In genomic region chr13:108812956-108813355, GRCm38 (mm10) we compare ENCODE assay signal across 9 mouse cellular contexts.
DNase-seq lines count a peak whose midpoint lies in the region; ATAC-seq and TF ChIP-seq lines count a peak whose summit lies in the region.
"Had no signal": no experiment of that assay in that cellular context is flagged by ENCODE, and none has a peak within 500 bp of the region (broad histone marks: within the 10 kb centered on the region; RNA-seq: fewer than 3 reads in every experiment).

No protein-coding gene starts in this region.

- H3K79me2 ChIP-seq in MEL (ENCODE audit: control insufficient read depth, insufficient read depth, low read length, poor library complexity): no peaks in the 10 kb centered on the region

- no peaks in the 10 kb centered on the region for H3K36me3 ChIP-seq in hindbrain, embryonic 14.5 days (replicated peaks; ENCODE audit: control insufficient read depth, insufficient read depth)
- no peaks in the 10 kb centered on the region for H3K36me3 ChIP-seq in hindbrain, embryonic 13.5 days
- no peaks in the 10 kb centered on the region for H3K36me3 ChIP-seq in MEL (ENCODE audit: control insufficient read depth in 1 of 2, insufficient read depth in 2 of 2, low read length in 2 of 2)
- H3K36me3 ChIP-seq: embryonic facial prominence, embryonic 12.5 days had no signal

- no peak for TF ChIP-seq EP300 in MEL (IDR thresholded peaks at IDR 0.05; ENCODE audit: low read depth in 1 of 2, low read length in 2 of 2)

- H3K27ac ChIP-seq in hindbrain, embryonic 14.5 days: no peak overlapping the region
- H3K27ac ChIP-seq in hindbrain, embryonic 13.5 days: no peak overlapping the region
- no peak overlapping the region for H3K27ac ChIP-seq in MEL (ENCODE audit: control insufficient read depth, low read depth, low read length)
- H3K27ac ChIP-seq: embryonic facial prominence, embryonic 12.5 days had no signal

- TF ChIP-seq CTCF in MEL (IDR thresholded peaks at IDR 0.05 in 2 of 3, conservative IDR thresholded peaks at IDR 0.05 in 1 of 3; ENCODE audit: control insufficient read depth in 1 of 3, insufficient read depth in 1 of 3, low read depth in 2 of 3, low read length in 3 of 3, poor library complexity in 1 of 3, severe bottlenecking in 1 of 3): peak in 2 of 3 experiments; percentile 8 to 30; a peak in 2 of 6 replicates

- H3K27me3 ChIP-seq in hindbrain, embryonic 14.5 days (ENCODE audit: control insufficient read depth, insufficient read depth, low read length): no peaks in the 10 kb centered on the region
- H3K27me3 ChIP-seq in hindbrain, embryonic 13.5 days: no peaks in the 10 kb centered on the region
- peaks cover 0 to 6% of the 10 kb centered on the region in 2 experiments; a peak in 2 of 4 replicates for H3K27me3 ChIP-seq in MEL (ENCODE audit: control insufficient read depth in 1 of 2, insufficient read depth in 2 of 2, low read length in 2 of 2)
- H3K27me3 ChIP-seq: embryonic facial prominence, embryonic 12.5 days had no signal

- no peak overlapping the region for H3K4me3 ChIP-seq in hindbrain, embryonic 14.5 days (replicated peaks; ENCODE audit: low read length)
- no peak overlapping the region for H3K4me3 ChIP-seq in hindbrain, embryonic 13.5 days
- H3K4me3 ChIP-seq in MEL (ENCODE audit: control insufficient read depth in 1 of 2, insufficient read depth in 1 of 2, low read depth in 2 of 2, low read length in 2 of 2): no peak overlapping the region
- H3K4me3 ChIP-seq: embryonic facial prominence, embryonic 12.5 days had no signal

- intact Hi-C loops in left cerebral cortex, postnatal 14 days (cut with DNase I): loop anchor here (10.0 kb wide), 1 partner anchor 392 kb away; no protein-coding TSS in a partner anchor

- no peak overlapping the region for H3K4me2 ChIP-seq in hindbrain, embryonic 14.5 days (replicated peaks)
- H3K4me2 ChIP-seq in hindbrain, embryonic 13.5 days: no peak overlapping the region
- H3K4me2 ChIP-seq: embryonic facial prominence, embryonic 12.5 days had no signal

- H3K9ac ChIP-seq in hindbrain, embryonic 14.5 days: no peak overlapping the region
- no peak overlapping the region for H3K9ac ChIP-seq in hindbrain, embryonic 13.5 days
- no peak overlapping the region for H3K9ac ChIP-seq in MEL (ENCODE audit: control insufficient read depth, low read depth, low read length, poor library complexity, severe bottlenecking)
- H3K9ac ChIP-seq: embryonic facial prominence, embryonic 12.5 days had no signal

- ATAC-seq in hindbrain, embryonic 14.5 days (ENCODE audit: low FRiP score): 0 out of 2 replicates have a peak, but pooled peaks have one; percentile 17
- no peak for ATAC-seq in hindbrain, embryonic 13.5 days (ENCODE audit: low FRiP score)
- peak; percentile 34; the same call in 1 of the 2 replicates for ATAC-seq in frontal cortex, adult (ENCODE audit: low TSS enrichment)

- no peak for TF ChIP-seq POLR2A in MEL (IDR thresholded peaks at IDR 0.05; ENCODE audit: control insufficient read depth in 1 of 2, insufficient read depth in 1 of 2, low read depth in 1 of 2, low read length in 2 of 2, poor library complexity in 1 of 2)

- H3K9me3 ChIP-seq in hindbrain, embryonic 14.5 days (ENCODE audit: control insufficient read depth, low read length): no peaks in the 10 kb centered on the region
- H3K9me3 ChIP-seq in hindbrain, embryonic 13.5 days: no peaks in the 10 kb centered on the region
- H3K9me3 ChIP-seq in MEL (replicated peaks; ENCODE audit: insufficient read depth, low read length): no peaks in the 10 kb centered on the region
- H3K9me3 ChIP-seq: embryonic facial prominence, embryonic 12.5 days had no signal

- WGBS in hindbrain, embryonic 14.5 days: 60% methylated on average over 3 of the region's 3 CpGs
- 64% methylated on average over 3 of the region's 3 CpGs for WGBS in hindbrain, embryonic 13.5 days

- DNase-seq in hindbrain, embryonic 14.5 days (ENCODE audit: low spot score): peak; percentile 55
- DNase-seq in MEL (ENCODE audit: low read depth, low spot score): peak; percentile 6
- DNase-seq in c-Kit-positive CD71-negative TER-119-negative erythroid progenitor cells, embryonic 14.5 days (ENCODE audit: low read depth): peak; percentile 16
- DNase-seq in left cerebral cortex, postnatal 14 days (ENCODE audit: low spot score in 2 of 2): peak; percentile 30 to 52
- peak; percentile 28 for DNase-seq in retina, embryonic 14.5 days (ENCODE audit: low spot score)
- no peak for DNase-seq in spleen, postnatal 14 days (ENCODE audit: low spot score in 2 of 2)

- no peaks in the 10 kb centered on the region for H3K4me1 ChIP-seq in hindbrain, embryonic 14.5 days (replicated peaks; ENCODE audit: control insufficient read depth, insufficient read depth, low read length)
- no peaks in the 10 kb centered on the region for H3K4me1 ChIP-seq in hindbrain, embryonic 13.5 days (replicated peaks)
- H3K4me1 ChIP-seq in MEL (ENCODE audit: control insufficient read depth in 1 of 2, insufficient read depth in 2 of 2, low read length in 2 of 2): no peaks in the 10 kb centered on the region
- H3K4me1 ChIP-seq: embryonic facial prominence, embryonic 12.5 days had no signal

- TF ChIP-seq RAD21 in MEL (IDR thresholded peaks at IDR 0.05; ENCODE audit: low read depth, low read length): peak; percentile 9

TF ChIP-seq in MEL, 35 proteins besides CTCF, POLR2A, EP300 and RAD21:
- TF ChIP-seq USF2 (IDR thresholded peaks at IDR 0.05; ENCODE audit: borderline replicate concordance in 1 of 2, insufficient read depth in 1 of 2, low read depth in 1 of 2, low read length in 2 of 2) (no peak), SMC3 (IDR thresholded peaks at IDR 0.05; ENCODE audit: low read depth, low read length) (peak; percentile 32)

Comparison
In these comparisons a context has a peak if more than half of its experiments do, and no peak if none do; other contexts are left out.
1. DNase-seq: peak in hindbrain, embryonic 14.5 days (single experiment), MEL (single experiment), c-Kit-positive CD71-negative TER-119-negative erythroid progenitor cells, embryonic 14.5 days (single experiment), left cerebral cortex, postnatal 14 days (2 of 2) and retina, embryonic 14.5 days (single experiment); none in spleen, postnatal 14 days (0 of 2).